Mouse (Mus musculus) layer of hippocampus, postnatal 14 days (tissue): Measurements from ENCODE around the gene Sos1. TPM values are rescaled to one million over a fixed set of nuclear protein-coding genes. Genes with fewer than 3 reads are reported as not detected.
A peak's percentile ranks its signal among the peaks of the same experiment; 100 is the strongest.
"Not testable (repeated sequence)": the region's sequence is repeated elsewhere in the genome, so short reads cannot be mapped to it uniquely, and the experiment has no call there.

Experiments
- DNase-seq, 2 experiments: peaks; one replicate each; pipeline ENCODE4 v3.0.0; 2021 to 2022; ENCODE audit warnings: low spot score in 2 of 2, mixed read lengths in 1 of 2
- total RNA-seq, 2 experiments: library from RNA; stranded (reverse); gene quantifications; 2 replicates each; pipeline ENCODE4 v1.2.3; 2021

The Sos1 gene
- total RNA-seq, 2 experiments from 2014 or later, result 37.3 to 38.9 TPM

DNA sequence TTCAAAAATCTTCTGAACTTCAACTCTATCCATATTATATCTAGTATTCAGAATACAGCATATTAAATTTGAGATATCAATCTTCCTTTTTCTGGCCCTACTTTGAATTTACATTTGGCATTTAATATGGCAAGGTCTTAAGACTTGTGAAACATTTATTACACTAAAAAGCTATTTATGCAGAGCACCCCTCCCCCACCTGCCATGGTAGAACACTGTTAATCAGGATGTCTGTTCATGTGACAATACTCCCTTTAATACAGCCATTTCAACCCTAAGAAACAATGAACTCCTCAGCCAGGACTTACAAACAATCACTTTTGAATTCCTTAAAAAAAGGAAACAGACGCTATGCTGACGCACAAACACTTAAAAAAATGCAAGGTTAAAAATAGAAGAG lies 52.3 kb downstream of the Sos1 start:
- no peak for DNase-seq

DNA sequence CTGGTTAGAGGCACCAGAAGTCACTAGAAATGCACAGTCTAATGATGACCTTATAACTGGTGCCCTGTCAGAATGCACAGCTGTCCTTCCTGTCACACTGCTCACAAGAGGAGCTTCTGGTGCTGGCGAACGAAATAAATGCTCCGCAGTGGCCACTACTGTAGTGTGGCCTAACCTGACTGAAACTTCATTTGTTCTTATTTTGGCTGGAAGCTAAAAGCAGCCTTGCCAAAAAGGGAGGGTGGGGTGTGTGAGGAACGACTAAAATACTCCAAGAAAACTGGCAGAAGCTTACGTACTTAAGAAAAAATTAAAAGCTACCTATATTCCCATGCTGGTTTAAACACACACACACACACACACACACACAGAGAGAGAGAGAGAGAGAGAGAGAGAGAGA lies 53.4 kb downstream of the Sos1 start:
- no peak for DNase-seq

DNA sequence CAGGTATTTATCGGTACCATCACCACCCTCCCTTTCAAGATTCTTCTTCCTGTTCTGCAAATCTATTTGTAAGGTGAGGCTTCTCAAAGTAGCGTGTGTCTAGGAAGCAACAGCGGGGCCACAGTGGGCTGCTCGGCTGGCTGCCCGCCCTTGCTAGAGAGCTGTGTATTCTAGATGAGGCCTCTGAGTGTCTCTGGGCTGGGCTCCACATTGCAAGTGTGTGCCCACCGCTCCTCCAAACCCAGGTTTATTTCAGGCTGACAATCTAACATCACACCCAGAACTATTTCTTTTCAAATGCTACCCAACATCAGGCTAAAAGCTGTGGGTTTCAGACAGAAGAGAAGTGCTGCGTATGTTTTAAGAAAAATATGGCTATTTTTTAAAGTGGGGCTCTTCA lies 54.1 kb downstream of the Sos1 start:
- DNase-seq, result no peak

DNA sequence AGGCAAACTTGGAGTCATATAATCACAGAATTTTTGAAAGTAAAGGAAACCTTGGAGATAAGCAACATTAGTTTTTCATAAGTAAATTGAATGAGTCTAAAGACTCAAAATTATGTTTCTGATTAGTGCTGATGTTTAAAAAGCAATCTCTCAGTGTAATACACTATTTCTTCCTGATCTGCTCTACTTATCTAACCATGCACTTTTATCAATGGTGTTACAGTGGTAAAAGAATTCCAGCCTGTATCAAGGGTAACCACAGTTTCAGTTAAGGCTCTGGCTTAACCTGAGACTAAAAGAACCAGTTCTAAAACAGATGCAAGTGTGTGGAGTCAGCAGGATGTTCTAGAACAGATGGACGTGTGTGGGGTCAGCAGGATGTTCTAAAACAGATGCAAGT lies 59.3 kb downstream of the Sos1 start:
- DNase-seq, result no peak

DNA sequence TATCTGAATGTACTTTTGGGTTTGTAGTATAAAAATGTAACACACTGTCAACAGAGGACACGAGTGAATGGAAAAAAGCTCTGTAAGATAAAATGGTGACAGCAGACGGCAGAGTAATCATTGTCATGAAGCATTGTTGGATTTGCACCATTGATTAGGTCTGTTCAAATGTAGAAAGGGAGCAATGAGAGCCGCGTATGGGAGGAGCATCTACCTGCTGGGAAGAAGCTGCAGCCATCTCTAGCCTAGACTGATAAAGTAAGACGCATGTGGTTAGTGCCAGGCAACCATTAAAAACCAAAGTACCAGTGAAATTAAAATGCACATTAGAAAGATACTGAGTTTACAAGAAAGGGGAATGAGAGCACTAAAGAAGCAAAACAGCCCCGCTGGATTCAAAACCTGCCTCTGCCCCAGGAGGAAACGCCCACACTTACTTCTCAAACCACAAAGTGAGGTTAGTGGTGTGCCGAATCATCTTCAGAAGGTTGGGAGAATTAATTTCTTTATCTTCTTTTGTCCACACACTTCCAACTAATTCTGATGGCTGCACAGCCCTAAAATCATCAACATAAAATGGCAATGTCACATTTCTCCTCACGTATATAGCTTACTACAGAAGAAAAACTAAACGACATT lies 61.6 kb downstream of the Sos1 start:
- DNase-seq, result no peak

DNA sequence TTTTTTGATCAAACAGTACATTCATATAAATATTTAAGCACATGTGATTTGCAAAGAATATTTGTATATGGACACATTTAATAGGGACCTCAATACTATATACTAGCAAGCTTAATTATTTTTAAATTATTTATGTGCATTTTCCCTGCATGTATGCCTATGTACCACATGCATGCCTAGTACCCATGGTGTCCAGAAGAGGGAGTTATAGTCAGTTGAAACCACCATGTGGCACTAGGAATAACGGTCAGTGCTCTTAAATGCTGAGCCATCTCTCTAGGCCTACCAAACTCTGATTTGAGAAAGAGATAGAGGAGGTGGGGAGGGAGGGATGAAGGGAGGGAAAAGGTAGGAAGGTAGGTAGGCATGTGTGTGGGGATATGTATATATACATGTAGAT lies 69.1 kb downstream of the Sos1 start:
- DNase-seq, result no peak

DNA sequence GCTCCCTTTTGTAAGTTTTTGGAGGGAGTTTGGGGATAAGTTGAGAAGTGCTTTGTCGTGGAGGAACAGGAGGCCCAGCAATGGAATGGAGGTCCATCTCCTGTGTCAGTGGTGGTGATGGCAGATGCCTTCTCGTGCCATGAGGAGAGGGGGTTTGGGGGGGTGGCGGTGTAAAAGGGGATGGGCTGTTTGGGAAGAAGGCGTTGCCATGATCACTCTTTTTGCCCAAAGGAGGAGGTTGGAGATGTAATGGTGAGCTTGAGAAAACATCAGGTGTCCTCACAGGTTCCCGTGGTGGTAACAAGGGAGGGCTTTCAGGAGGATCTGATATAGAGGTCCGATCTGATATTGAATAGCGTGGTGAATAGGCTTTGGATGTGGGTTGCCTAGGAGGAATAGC lies 82.0 kb downstream of the Sos1 start:
- no peak for DNase-seq

DNA sequence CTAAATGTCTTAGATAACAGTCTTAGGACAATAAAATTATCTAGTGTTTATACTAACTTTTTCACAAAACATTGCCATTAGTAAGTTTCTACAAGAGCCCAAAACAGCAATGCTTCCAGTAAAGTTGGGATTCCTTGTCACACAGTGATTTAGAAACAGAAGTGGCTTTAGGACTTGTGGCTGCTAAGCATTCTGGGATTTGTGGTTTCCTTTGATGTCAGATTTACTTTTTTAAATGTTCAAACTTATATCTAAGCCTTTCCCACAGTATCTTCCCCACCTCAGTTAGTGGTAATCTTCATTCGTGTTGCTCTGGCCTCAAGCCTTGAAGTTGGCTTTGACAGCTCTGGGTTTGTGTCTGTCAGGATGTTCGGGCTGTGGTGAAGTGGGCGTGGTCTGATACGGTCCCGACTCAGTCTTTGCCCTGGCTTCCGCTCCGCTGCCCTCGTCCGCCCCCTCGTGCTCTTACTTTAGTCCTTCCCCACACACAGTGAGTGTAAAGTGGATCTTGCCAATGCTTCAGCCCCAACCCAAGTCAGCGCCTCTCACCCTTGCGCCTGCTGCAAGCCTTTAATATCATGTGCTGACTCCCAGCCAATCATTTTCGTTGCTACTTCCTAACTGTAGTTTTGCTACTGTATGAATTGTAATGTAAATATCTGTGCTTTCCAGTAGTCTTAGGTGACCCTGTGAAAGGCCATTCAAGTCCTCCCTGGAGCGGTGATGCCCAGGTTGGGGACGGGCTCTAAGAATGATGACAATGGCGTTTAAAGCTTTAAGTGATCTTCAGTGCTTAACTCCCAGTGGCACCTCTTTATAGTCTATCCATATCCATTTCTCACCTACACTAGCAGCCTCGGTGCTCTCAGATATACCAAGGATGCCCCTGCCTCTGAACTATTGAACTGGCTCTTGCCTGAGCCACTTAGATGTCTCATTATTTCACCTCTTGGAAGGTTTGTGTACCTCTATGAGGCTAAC lies 88.5 kb downstream of the Sos1 start:
- DNase-seq, result peak; percentile 17 to 18

DNA sequence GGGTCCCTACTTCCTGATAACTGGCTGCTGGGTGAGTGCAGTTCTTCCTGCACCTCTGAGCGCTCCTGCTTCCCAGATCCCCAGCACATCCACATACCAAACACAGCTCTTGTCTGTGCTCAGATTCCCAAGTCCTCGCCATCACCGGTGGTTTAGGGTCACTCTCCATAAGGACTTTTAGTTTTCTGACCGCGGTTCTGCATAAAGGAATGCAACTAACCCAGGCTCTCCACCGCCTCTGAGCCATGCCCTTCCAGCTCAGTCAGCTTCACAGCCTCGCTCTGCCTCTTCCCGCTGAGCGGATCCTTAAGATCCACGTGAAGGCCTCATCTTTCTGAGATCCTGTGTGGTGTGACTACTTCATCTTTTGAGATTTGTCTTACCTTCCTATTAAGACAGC lies 90.2 kb downstream of the Sos1 start:
- no peak for DNase-seq

DNA sequence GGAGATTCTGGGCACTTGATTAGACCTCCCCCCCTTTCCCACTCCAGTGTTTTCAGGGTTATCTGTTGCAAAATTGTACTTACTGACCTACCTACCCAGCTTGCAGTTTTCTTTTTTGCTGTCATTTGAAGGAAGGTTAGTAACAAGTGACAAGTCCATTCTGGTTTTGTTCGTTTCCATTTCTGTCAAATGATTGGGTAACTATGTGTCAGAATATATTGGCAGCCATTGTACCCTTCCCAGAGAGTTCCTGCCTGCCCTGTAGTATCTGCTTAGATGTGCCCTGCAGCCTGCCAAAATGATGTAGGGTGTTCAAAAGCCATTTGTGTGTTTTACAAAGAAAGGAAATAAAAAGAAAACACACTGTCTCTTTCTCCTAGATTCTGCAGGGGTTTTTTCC lies 94.6 kb downstream of the Sos1 start:
- no peak for DNase-seq

DNA sequence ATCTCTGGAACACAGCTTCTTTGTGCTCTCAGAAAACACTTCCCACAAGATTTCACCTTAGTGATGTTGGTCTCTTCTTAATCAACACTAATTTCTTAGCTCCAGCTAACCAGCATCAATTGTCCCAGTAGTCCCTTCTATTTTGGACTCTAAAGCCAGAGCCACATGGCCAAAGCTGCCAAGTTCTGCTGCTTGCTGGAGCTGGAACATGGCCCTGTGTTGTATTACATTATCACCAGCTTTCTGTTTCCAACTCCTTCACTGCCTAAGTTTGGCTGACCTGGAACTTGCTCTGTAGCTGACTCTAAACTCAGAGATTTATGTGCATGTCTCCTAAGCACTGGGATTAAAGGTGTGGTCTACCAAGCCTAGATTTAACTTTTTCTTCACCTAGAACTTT lies 101.9 kb downstream of the Sos1 start:
- not testable (repeated sequence) for DNase-seq

DNA sequence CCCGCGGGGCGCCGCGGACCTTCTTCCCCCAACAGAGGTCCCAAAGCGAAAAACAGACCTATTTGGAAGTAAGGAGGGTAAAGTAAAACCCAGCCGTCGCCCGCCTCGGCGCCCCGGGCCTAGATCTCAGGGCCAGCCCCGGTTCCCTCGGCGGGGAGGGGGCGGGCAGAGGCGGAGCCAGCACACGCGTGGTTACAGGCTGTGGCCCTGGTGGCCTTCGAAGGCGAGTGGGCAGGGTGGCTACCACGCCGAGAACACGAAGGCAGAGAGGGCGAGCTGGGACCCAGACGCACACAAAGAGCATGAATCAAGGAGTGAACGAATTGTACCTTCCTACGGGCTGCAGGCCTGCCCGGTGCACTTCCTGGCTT lies 106.5 kb downstream of the Sos1 start:
- DNase-seq, result no peak

DNA sequence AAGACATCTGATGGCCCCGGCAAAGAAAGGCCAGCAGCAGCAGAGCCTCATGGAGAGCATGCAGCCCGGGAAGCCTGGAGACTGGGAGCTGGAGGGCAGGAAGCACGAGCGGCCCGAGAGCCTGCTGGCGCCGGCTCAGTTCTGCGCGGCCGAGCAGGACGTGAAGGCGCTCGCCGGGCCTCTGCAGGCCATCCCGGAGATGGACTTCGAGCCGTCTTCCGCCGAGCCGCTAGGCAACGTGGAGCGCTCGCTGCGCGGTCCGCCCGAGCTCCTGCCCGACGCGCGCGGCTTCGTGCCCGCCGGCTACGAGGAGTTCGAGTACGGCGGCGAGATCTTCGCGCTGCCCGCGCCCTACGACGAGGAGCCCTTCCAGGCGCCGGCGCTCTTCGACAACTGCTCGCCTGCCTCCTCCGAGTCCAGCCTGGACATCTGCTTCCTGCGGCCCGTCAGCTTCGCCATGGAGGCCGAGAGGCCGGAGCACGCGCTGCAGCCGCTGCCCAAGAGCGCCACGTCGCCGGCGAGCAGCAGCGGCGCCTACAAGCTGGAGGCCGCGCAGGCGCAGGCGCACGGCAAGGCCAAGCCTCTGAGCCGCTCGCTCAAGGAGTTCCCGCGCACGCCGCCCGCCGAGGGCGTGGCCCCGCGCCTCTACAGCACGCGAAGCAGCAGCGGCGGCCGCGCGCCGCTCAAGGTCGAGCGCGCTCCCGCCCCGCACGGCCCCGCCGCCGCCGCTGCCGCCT lies 107.1 kb downstream of the Sos1 start, which contains the start of gene Gm10190:
TSS of gene Gm10190 (minus strand) at position 553 of the 737 bp plus-strand sequence.
- peak; percentile 84 to 88 for DNase-seq

DNA sequence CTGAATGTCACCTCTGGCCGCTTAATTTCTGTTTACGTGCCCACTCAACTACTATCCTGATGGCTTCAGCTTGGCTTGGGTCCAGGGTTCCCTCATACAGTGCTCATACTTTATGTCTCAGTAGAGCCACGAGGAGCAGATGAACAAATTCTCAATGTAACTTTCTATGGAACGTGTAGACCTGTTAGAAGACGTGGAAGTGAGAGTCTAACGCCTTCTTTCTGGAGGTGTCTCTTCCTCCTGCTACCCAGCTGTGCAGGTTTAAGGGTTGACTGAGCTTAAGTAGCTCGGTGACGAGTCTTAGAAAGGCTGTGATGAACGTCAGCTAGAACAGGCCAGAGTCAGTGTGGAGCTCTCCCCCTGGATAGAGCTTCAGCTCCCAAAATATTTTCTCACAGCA lies 111.6 kb downstream of the Sos1 start:
- no peak for DNase-seq

DNA sequence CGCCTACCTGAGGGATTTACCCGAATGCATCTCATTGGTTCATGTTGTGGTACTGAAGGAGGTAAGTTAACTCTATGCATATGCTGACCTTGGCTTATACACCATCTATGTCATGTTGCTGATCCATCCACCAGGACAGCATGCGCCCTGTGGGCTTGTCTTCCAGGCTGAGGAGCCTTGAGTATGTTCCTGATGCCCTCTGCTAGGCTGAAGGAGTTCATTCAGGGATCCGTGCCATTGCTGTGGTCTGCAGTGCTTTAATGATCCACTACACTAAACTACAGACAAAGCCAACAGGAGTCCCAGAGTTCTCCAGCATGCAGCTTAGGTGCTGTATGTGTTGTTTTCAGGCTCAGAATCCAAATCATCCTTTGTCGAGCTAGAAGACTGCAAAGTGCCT lies 113.0 kb downstream of the Sos1 start:
- DNase-seq, result no peak

DNA sequence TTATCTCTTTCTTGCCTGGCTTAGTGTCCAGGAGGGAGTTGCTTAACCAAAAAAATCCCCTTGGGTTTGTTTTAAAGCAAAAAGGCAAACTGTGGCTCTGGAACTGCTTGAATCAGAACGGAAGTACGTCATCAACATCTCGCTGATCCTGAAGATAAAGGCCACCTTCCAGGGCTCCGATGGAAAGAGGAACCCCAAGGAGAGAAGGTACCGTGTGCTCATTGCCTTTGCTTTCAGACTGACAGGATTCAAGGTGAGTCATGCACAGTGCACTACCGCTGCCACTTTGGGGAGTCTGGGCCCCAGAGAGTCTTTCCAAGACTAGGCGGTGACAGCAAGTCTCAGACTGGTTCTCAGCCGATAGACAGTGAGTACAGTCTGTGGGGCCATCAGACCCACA lies 120.0 kb downstream of the Sos1 start:
- DNase-seq, result no peak

DNA sequence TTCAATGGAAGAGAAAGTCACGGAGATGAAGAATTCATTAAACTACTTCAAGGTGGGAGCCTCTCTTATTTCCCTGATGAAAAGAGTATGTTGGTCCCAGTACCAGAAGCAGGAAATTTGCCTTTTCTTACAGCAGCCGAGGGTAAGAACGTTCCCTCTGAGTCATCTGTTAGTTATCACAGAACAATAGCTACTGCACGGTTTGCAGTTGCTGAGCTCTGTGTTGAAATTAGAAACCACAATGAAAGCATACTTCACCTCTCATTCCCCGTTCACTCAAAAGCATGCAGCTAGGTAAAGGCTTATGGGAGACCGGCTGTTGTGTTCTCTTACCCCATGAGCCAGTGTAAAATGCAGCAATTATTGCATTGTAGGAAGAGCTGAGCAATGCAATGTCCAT lies 133.0 kb downstream of the Sos1 start:
- no peak for DNase-seq

DNA sequence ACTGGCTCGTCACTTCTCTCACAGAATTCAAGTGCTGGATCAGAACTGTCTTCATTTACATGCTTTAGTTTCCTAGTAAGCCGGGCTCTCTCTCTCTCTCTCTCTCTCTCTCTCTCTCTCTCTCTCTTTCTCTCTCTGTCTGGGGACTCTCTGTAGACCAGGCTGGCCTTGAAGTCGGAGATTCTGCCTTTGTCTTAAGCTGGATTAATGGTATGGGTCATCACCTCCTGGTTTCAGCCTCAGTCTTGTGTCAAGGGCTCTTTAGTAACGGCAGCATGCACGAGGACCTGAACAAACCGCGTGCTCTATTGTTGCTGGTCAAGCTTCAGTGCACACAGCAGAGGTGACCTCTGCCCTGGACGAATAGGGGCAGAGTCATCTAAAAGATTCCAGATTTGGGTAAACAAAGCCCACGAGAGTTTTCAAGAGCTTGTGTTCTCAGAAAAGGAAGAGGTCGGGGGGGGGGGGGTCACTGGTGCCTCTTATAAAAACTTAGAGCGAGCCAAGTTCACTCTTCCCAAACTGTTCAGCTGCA lies 133.6 kb downstream of the Sos1 start:
- no peak for DNase-seq

DNA sequence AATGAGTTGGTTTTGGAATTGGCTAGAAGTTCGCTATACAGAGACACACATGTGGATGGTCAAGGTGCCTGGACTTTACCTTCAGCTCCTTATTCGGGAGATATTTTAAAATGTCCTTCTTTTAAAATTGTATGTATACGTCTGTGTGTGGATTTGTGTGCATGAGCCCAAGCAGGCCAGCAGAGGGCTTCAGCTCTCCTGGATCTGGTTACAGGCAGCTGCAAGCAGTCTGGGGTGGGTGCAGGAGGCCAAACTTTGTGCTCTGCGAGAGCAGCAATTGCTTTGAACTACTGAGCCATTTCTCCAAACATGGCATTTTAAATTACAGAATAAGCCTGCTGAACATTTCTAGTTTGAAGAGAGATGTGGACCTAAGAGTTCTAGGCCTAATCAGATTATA lies 135.0 kb downstream of the Sos1 start:
- peak in 1 of 2 experiments; percentile 12 for DNase-seq
